In genomic region chr10:95894856-95895386, GRCm38 (mm10) we compare ENCODE assay signal across 8 mouse cellular contexts. TPM values are rescaled to one million over a fixed set of nuclear protein-coding genes. Genes with fewer than 3 reads are reported as not detected.
A peak's percentile ranks its signal among the peaks of the same experiment; 100 is the strongest.
DNase-seq lines count a peak whose midpoint lies in the region; ATAC-seq and TF ChIP-seq lines count a peak whose summit lies in the region.

No protein-coding gene starts in this region.

- peak; percentile 62; the same call in 1 of the 2 replicates for ATAC-seq in limb, embryonic 11.5 days (ENCODE audit: insufficient number of reproducible peaks, low FRiP score, low TSS enrichment, low read depth)
- ATAC-seq in midbrain, embryonic 11.5 days (ENCODE audit: low FRiP score), result peak; percentile 77; the same call in 1 of the 2 replicates

- H3K4me2 ChIP-seq in limb, embryonic 11.5 days (ENCODE audit: low read depth, severe bottlenecking), result peak overlapping the region; percentile 49
- peak overlapping the region; percentile 36 for H3K4me2 ChIP-seq in midbrain, embryonic 11.5 days

- peak; percentile 80; the same call in 1 of the 2 replicates for TF ChIP-seq CTCF in small intestine, adult 2 months (IDR thresholded peaks at IDR 0.05; ENCODE audit: extremely low read depth, insufficient read length, insufficient replicate concordance, low read depth, low read length)

- no peak overlapping the region for H3K27ac ChIP-seq in embryonic facial prominence, embryonic 10.5 days (replicated peaks)
- no peak overlapping the region for H3K27ac ChIP-seq in limb, embryonic 11.5 days (replicated peaks; ENCODE audit: low read depth, low read length)
- H3K27ac ChIP-seq in midbrain, embryonic 11.5 days (ENCODE audit: low read depth, low read length), result no peak overlapping the region
- H3K27ac ChIP-seq in small intestine, adult 2 months (ENCODE audit: insufficient read depth, low read depth, low read length), result no peak overlapping the region

- peak overlapping the region; percentile 54 for H3K9ac ChIP-seq in limb, embryonic 11.5 days (ENCODE audit: low read length)
- peak overlapping the region; percentile 3; the same call in 1 of the 2 replicates for H3K9ac ChIP-seq in midbrain, embryonic 11.5 days (ENCODE audit: low read length)

- TF ChIP-seq POLR2A in small intestine, adult 2 months (IDR thresholded peaks at IDR 0.05; ENCODE audit: low read depth, low read length), result no peak

- DNase-seq in 416B (ENCODE audit: low read depth), result peak; percentile 84
- peak; percentile 71 for DNase-seq in adrenal gland, postnatal 10 days
- peak; percentile 60 for DNase-seq in embryonic facial prominence, embryonic 10.5 days (ENCODE audit: low spot score)
- DNase-seq in heart, adult 8-10 months (ENCODE audit: low spot score), result peak; percentile 62
- DNase-seq in kidney, adult 8-10 months, result peak; percentile 63 to 68
- peak; percentile 72 for DNase-seq in limb, embryonic 11.5 days (ENCODE audit: low spot score)
- no peak for DNase-seq in midbrain, embryonic 11.5 days (ENCODE audit: low spot score, missing footprints)

- peaks cover 11% of the 10 kb centered on the region; the same call in 1 of the 2 replicates for H3K27me3 ChIP-seq in embryonic facial prominence, embryonic 10.5 days (replicated peaks; ENCODE audit: low read depth, poor library complexity, severe bottlenecking)
- no peaks in the 10 kb centered on the region for H3K27me3 ChIP-seq in limb, embryonic 11.5 days (ENCODE audit: control insufficient read depth, insufficient read depth, low read length)
- H3K27me3 ChIP-seq in midbrain, embryonic 11.5 days (ENCODE audit: control insufficient read depth, insufficient read depth, low read length), result no peaks in the 10 kb centered on the region
- no peaks in the 10 kb centered on the region for H3K27me3 ChIP-seq in small intestine, adult 2 months (ENCODE audit: control insufficient read depth, insufficient read depth, low read length)

- H3K9me3 ChIP-seq in embryonic facial prominence, embryonic 10.5 days, result no peaks in the 10 kb centered on the region
- H3K9me3 ChIP-seq in limb, embryonic 11.5 days (ENCODE audit: control insufficient read depth, low read length), result no peaks in the 10 kb centered on the region
- H3K9me3 ChIP-seq in midbrain, embryonic 11.5 days (ENCODE audit: control insufficient read depth, low read length), result no peaks in the 10 kb centered on the region

- peak overlapping the region; percentile 49 for H3K4me3 ChIP-seq in embryonic facial prominence, embryonic 10.5 days
- peak overlapping the region; percentile 10; the same call in 1 of the 2 replicates for H3K4me3 ChIP-seq in limb, embryonic 11.5 days (ENCODE audit: low read depth, low read length)
- peak overlapping the region; percentile 6 for H3K4me3 ChIP-seq in midbrain, embryonic 11.5 days (ENCODE audit: low read depth, low read length)
- H3K4me3 ChIP-seq in small intestine, adult 2 months (ENCODE audit: low read depth, low read length), result peak overlapping the region; percentile 49; the same call in 1 of the 2 replicates

- H3K36me3 ChIP-seq in embryonic facial prominence, embryonic 10.5 days (replicated peaks), result no peaks in the 10 kb centered on the region
- H3K36me3 ChIP-seq in limb, embryonic 11.5 days (ENCODE audit: control insufficient read depth, insufficient read depth, low read length), result no peaks in the 10 kb centered on the region
- no peaks in the 10 kb centered on the region for H3K36me3 ChIP-seq in midbrain, embryonic 11.5 days (ENCODE audit: control insufficient read depth, insufficient read depth, low read length)
- H3K36me3 ChIP-seq in small intestine, adult 2 months (ENCODE audit: control insufficient read depth, insufficient read depth, low read length), result no peaks in the 10 kb centered on the region

- H3K4me1 ChIP-seq in embryonic facial prominence, embryonic 10.5 days, result peaks cover 7% of the 10 kb centered on the region
- no peaks in the 10 kb centered on the region for H3K4me1 ChIP-seq in limb, embryonic 11.5 days (ENCODE audit: control insufficient read depth, insufficient read depth, low read length)
- H3K4me1 ChIP-seq in midbrain, embryonic 11.5 days (ENCODE audit: control insufficient read depth, insufficient read depth, low read length), result no peaks in the 10 kb centered on the region
- H3K4me1 ChIP-seq in small intestine, adult 2 months (ENCODE audit: control insufficient read depth, insufficient read depth, insufficient read length, low read length), result peaks cover 3% of the 10 kb centered on the region; the same call in 1 of the 2 replicates

- WGBS in embryonic facial prominence, embryonic 10.5 days, result 46% methylated on average over 10 of the region's 10 CpGs
- 38% methylated on average over 10 of the region's 10 CpGs for WGBS in limb, embryonic 11.5 days
- 45% methylated on average over 10 of the region's 10 CpGs for WGBS in midbrain, embryonic 11.5 days
- WGBS in small intestine, adult 2 months, result 39% methylated on average over 10 of the region's 10 CpGs

RNA-seq across cellular contexts. Expression of gene Eea1, which starts 45.5 kb away (rescaled TPM):
- 10 to 100 TPM; 26.2 to 27.2 TPM for total RNA-seq in adrenal gland, postnatal 10 days (2021)
- 9.0 and 10.2 TPM in 2 replicates for polyA plus RNA-seq in embryonic facial prominence, embryonic 10.5 days (2016; fragmentation: Nextera tagmentation; extraction: Ambion mirVana)
- 10 to 100 TPM; 30.4 to 36.9 (median 30.9) TPM for total RNA-seq in heart, adult 8-10 months (2022)
- polyA plus RNA-seq in limb, embryonic 11.5 days (2014; fragmentation: Nextera tagmentation; extraction: Ambion mirVana), result 8.2 and 10.3 TPM in 2 replicates
- 14.7 and 14.8 TPM in 2 replicates for polyA plus RNA-seq in midbrain, embryonic 11.5 days (2014; fragmentation: Nextera tagmentation; extraction: Ambion mirVana)
- 0.88 and 2.8 TPM in 2 replicates for polyA plus RNA-seq in small intestine, adult 2 months (2012; rRNA removed)

RNA-seq across cellular contexts. Expression of gene Gm33543, which starts 52.2 kb away (rescaled TPM):
- total RNA-seq in adrenal gland, postnatal 10 days (2021), result 1 to 10 TPM; 1.1 to 2.2 TPM
- polyA plus RNA-seq in embryonic facial prominence, embryonic 10.5 days (2016; fragmentation: Nextera tagmentation; extraction: Ambion mirVana), result not detected in 2 replicates
- total RNA-seq in heart, adult 8-10 months (2022), result 1 to 10 TPM; 2.6 to 5.4 (median 4.0) TPM
- polyA plus RNA-seq in limb, embryonic 11.5 days (2014; fragmentation: Nextera tagmentation; extraction: Ambion mirVana), result 0.21 TPM in 1 of 2 replicates, not detected in the other
- not detected in 2 replicates for polyA plus RNA-seq in midbrain, embryonic 11.5 days (2014; fragmentation: Nextera tagmentation; extraction: Ambion mirVana)
- polyA plus RNA-seq in small intestine, adult 2 months (2012; rRNA removed), result not detected in 2 replicates
